Mouse (Mus musculus) hindbrain, embryonic 16.5 days (tissue): ENCODE measurements around the gene Gm21970. TPM values are rescaled to one million over a fixed set of nuclear protein-coding genes. Genes with fewer than 3 reads are reported as not detected.

Experiments
- ATAC-seq: fragments of 200-750 bp; cut with Nextera tagmentation; 2 replicates; pipeline ENCODE4 v1.8.0; 2017; ENCODE audit warnings: moderate TSS enrichment, moderate library complexity
- H3K27ac ChIP-seq: fragments of 300-500 bp; sonication (generic); 2 replicates; pipeline ENCODE4 v1.5.1; 2014; ENCODE audit warnings: low read depth, mild to moderate bottlenecking, control low read depth, low read length, moderate library complexity
- H3K27me3 ChIP-seq: fragments of 300-500 bp; sonication (generic); replicated peaks from 2 replicates; pipeline ENCODE4 v1.6.1; 2014; ENCODE audit warnings: low read length; ENCODE audit not compliant: control insufficient read depth, insufficient read depth
- H3K36me3 ChIP-seq: fragments of 300-500 bp; sonication (generic); 2 replicates; pipeline ENCODE4 v1.6.1; 2014; ENCODE audit warnings: mild to moderate bottlenecking, low read length, moderate library complexity, mixed read lengths; ENCODE audit not compliant: control insufficient read depth, insufficient read depth
- H3K4me1 ChIP-seq: fragments of 300-500 bp; sonication (generic); 2 replicates; pipeline ENCODE4 v1.6.1; 2014; ENCODE audit warnings: low read depth, low read length; ENCODE audit not compliant: control insufficient read depth, insufficient read depth
- H3K4me2 ChIP-seq: fragments of 300-500 bp; sonication (generic); 2 replicates; pipeline ENCODE4 v1.6.1; 2014; ENCODE audit warnings: mild to moderate bottlenecking, low read length, control low read depth, moderate library complexity
- H3K4me3 ChIP-seq: fragments of 300-500 bp; sonication (generic); 2 replicates; pipeline ENCODE4 v1.5.1; 2014; ENCODE audit warnings: mild to moderate bottlenecking, low read length, control low read depth, moderate library complexity
- H3K9ac ChIP-seq: fragments of 300-500 bp; sonication (generic); 2 replicates; pipeline ENCODE4 v1.6.1; 2014; ENCODE audit warnings: low read depth, mild to moderate bottlenecking, control low read depth, low read length, moderate library complexity
- H3K9me3 ChIP-seq: fragments of 300-500 bp; sonication (generic); 2 replicates; pipeline ENCODE4 v1.6.1; 2014; ENCODE audit warnings: mild to moderate bottlenecking, low read length, moderate library complexity; ENCODE audit not compliant: control insufficient read depth
- WGBS: fragments of 180-500 bp; shearing (Covaris S2); extraction: QIAGEN DNeasy Blood & Tissue Kit; methylation state at CpG from one replicate; pipeline ENCODE4 v1.1.7; 2014; 5-methylcytosine and 5-hydroxymethylcytosine counted together
- polyA plus RNA-seq: library from polyadenylated mRNA; unstranded; fragments of >200 nt; fragmentation: Nextera tagmentation; extraction: Ambion mirVana; gene quantifications from 2 replicates; pipeline ENCODE4 v1.2.1, GENCODE M21; 2015

Gm21970 gene
- polyA plus RNA-seq, 1 experiment from 2014 or later: not detected

GRCm38 (mm10) chr16:91354599-91354998 is 36.9 kb upstream of the Gm21970 start:
- H3K4me1 ChIP-seq: no peaks in the 10 kb centered on the region
- WGBS: 83% methylated on average over 4 of the region's 4 CpGs
- H3K4me3 ChIP-seq: no peak overlapping the region
- H3K9me3 ChIP-seq: no peaks in the 10 kb centered on the region
- H3K4me2 ChIP-seq: no peak overlapping the region
- no peaks in the 10 kb centered on the region for H3K36me3 ChIP-seq
- no peak overlapping the region for H3K27ac ChIP-seq
- ATAC-seq: no peak
- H3K27me3 ChIP-seq: peaks cover 29% of the 10 kb centered on the region
- no peak overlapping the region for H3K9ac ChIP-seq

GRCm38 (mm10) chr16:91355160-91355559 is 36.4 kb upstream of the Gm21970 start:
- Histone ChIP-seq H3K4me1 (no peaks in the 10 kb centered on the region), H3K27me3 (peaks cover 29% of the 10 kb centered on the region), H3K9ac (no peak overlapping the region), H3K36me3 (no peaks in the 10 kb centered on the region), H3K4me2 (no peak overlapping the region), H3K27ac (no peak overlapping the region), H3K4me3 (no peak overlapping the region), H3K9me3 (no peaks in the 10 kb centered on the region)
- ATAC-seq: no peak
- 73% methylated on average over 12 of the region's 12 CpGs for WGBS

- no peaks in the 10 kb centered on the region for H3K4me1 ChIP-seq
- no peak overlapping the region for H3K27ac ChIP-seq
- no peak overlapping the region for H3K4me2 ChIP-seq
- no peak overlapping the region for H3K4me3 ChIP-seq
- H3K27me3 ChIP-seq: peaks cover 20% of the 10 kb centered on the region
- WGBS: 71% methylated on average over 10 of the region's 10 CpGs
- no peaks in the 10 kb centered on the region for H3K9me3 ChIP-seq
- no peak overlapping the region for H3K9ac ChIP-seq
- no peak for ATAC-seq
- H3K36me3 ChIP-seq: no peaks in the 10 kb centered on the region
Observed at GRCm38 (mm10) chr16:91356760-91357525, 34.6 kb upstream of the Gm21970 start.

- Histone ChIP-seq H3K4me2 (no peak overlapping the region), H3K9me3 (no peaks in the 10 kb centered on the region), H3K9ac (no peak overlapping the region), H3K4me1 (peaks cover 2% of the 10 kb centered on the region; the same call in 1 of the 2 replicates), H3K27ac (no peak overlapping the region), H3K27me3 (peaks cover 19% of the 10 kb centered on the region), H3K36me3 (no peaks in the 10 kb centered on the region), H3K4me3 (no peak overlapping the region)
- ATAC-seq: no peak
- 63% methylated on average over 10 of the region's 10 CpGs for WGBS
Observed at GRCm38 (mm10) chr16:91357526-91357900, 34.0 kb upstream of the Gm21970 start.

GRCm38 (mm10) chr16:91358555-91358954 is 33.0 kb upstream of the Gm21970 start:
- Histone ChIP-seq H3K9me3 (no peaks in the 10 kb centered on the region), H3K4me3 (no peak overlapping the region), H3K27ac (no peak overlapping the region), H3K36me3 (no peaks in the 10 kb centered on the region), H3K4me1 (peaks cover 5% of the 10 kb centered on the region; the same call in 1 of the 2 replicates), H3K4me2 (no peak overlapping the region), H3K27me3 (peaks cover 9% of the 10 kb centered on the region), H3K9ac (no peak overlapping the region)
- peak; percentile 50; the same call in 1 of the 2 replicates for ATAC-seq
- 34% methylated on average over 8 of the region's 8 CpGs for WGBS

- Histone ChIP-seq H3K4me2 (no peak overlapping the region), H3K27me3 (peaks cover 6% of the 10 kb centered on the region; the same call in 1 of the 2 replicates), H3K27ac (no peak overlapping the region), H3K4me1 (peaks cover 5% of the 10 kb centered on the region; the same call in 1 of the 2 replicates), H3K36me3 (no peaks in the 10 kb centered on the region), H3K9ac (no peak overlapping the region), H3K9me3 (no peaks in the 10 kb centered on the region), H3K4me3 (no peak overlapping the region)
- WGBS: 95% methylated on average over 13 of the region's 13 CpGs
- ATAC-seq: no peak
Observed at GRCm38 (mm10) chr16:91359531-91359930, 32.0 kb upstream of the Gm21970 start.

GRCm38 (mm10) chr16:91360162-91360561 is 31.4 kb upstream of the Gm21970 start:
- Histone ChIP-seq H3K4me2 (no peak overlapping the region), H3K4me3 (no peak overlapping the region), H3K27me3 (peaks cover 2% of the 10 kb centered on the region; the same call in 1 of the 2 replicates), H3K9me3 (no peaks in the 10 kb centered on the region), H3K9ac (no peak overlapping the region), H3K27ac (no peak overlapping the region), H3K36me3 (no peaks in the 10 kb centered on the region), H3K4me1 (peaks cover 5% of the 10 kb centered on the region; the same call in 1 of the 2 replicates)
- no peak for ATAC-seq
- WGBS: 54% methylated on average over 3 of the region's 3 CpGs

- no peak overlapping the region for H3K27ac ChIP-seq
- 78% methylated on average over 2 of the region's 2 CpGs for WGBS
Observed at GRCm38 (mm10) chr16:91362006-91362405, 29.5 kb upstream of the Gm21970 start.

GRCm38 (mm10) chr16:91362616-91363272 is 28.8 kb upstream of the Gm21970 start:
- no peak overlapping the region for H3K9ac ChIP-seq
- no peaks in the 10 kb centered on the region for H3K9me3 ChIP-seq
- no peak for ATAC-seq
- H3K4me3 ChIP-seq: no peak overlapping the region
- 60% methylated on average over 12 of the region's 12 CpGs for WGBS
- H3K4me2 ChIP-seq: no peak overlapping the region
- H3K36me3 ChIP-seq: no peaks in the 10 kb centered on the region
- H3K4me1 ChIP-seq: peaks cover 5% of the 10 kb centered on the region; the same call in 1 of the 2 replicates
- no peaks in the 10 kb centered on the region for H3K27me3 ChIP-seq
- peak overlapping the region; percentile 24; the same call in 1 of the 2 replicates for H3K27ac ChIP-seq

More at GRCm38 (mm10) chr16:91362006-91362405, 29.5 kb upstream of the Gm21970 start:
- Histone ChIP-seq H3K27me3 (peaks cover 2% of the 10 kb centered on the region; the same call in 1 of the 2 replicates), H3K4me1 (peaks cover 5% of the 10 kb centered on the region; the same call in 1 of the 2 replicates), H3K9ac (no peak overlapping the region), H3K36me3 (no peaks in the 10 kb centered on the region), H3K4me3 (no peak overlapping the region), H3K4me2 (no peak overlapping the region), H3K9me3 (no peaks in the 10 kb centered on the region)
- ATAC-seq: no peak
